Mouse (Mus musculus): Measurements from ENCODE around the gene Slc35f1.
"Not testable (repeated sequence)": the region's sequence is repeated elsewhere in the genome, so short reads cannot be mapped to it uniquely, and the experiment has no call there.

The Slc35f1 gene

DNA sequence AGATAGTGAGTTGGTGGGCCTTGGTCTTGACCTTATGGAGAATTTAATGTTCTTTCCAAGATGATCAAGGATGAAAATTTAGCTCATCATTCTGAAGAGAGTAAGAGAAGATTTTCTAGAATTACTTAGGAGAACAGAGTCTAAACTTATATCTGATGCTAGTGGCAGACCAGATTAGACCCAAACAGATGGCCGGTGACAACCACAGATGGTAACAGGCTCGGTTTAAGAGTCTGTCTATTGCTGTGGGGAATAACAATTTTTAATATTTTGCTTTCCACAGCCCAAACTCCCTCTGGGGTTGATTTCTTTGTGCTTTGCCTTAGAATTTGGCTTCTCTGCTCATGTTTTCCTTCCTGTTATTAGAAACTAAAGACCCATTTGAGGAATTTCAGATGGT, 96.7 kb downstream of the Slc35f1 start:
- no peak for DNase-seq (ENCODE audit: low read depth)

DNA sequence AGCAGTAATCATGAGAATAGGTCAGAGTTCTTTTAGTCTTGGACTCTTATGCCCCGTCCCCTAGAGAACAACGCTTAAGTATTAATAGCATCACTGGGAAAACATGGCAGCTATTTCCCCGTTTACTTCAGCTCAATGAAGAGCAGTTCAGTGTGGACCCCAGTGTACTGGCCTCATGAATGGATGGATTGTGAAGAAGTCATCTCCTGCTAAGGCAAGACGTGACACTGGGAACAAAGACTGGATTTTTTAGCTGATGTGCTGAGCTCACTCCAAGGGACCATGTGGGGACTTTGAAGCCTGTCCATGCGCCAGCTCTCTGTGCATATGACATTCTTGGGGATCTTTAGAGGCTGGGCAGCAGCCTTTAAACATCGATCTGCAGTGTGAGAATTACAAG, 101.2 kb downstream of the Slc35f1 start:
- no peak for DNase-seq (ENCODE audit: low read depth)

DNA sequence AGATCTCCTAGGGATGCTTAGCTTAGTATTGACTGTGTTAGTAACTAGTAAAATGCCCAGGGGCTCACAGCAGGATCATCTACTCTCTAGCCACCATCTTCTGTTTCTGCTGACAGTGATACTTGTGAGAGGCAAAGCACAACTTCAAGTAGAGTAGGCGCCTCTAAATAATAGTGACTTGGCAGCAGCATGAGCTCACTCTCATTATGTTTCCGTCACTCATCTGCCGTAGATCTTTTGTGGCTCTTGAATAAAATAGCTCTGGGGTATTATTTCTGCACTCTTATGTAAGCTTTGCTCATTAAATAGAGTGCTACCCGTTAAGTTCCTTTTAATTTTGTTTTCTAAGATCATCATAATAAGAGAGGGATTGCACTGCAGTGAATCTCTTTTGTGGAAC, 107.1 kb downstream of the Slc35f1 start:
- DNase-seq (ENCODE audit: low read depth) = no peak

DNA sequence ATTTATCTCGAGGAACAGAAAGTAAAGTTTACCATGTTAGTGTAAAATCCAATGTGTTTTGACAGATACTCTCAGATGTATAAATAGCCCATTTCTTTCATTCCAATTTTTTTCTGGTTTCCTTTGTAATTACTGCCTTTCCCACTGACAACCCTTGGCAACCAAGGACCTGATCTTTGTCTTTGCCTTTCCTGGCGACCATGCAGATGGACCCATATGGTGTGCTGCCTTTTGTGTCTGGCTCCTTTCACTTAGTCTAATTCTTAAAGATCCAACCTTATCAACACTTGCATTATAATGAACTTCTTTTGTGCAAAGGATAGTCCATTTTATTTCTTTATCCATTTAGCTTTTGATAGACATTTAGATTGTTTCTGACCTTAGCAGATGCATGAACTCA, 117.5 kb downstream of the Slc35f1 start:
- DNase-seq (ENCODE audit: low read depth) = no peak

DNA sequence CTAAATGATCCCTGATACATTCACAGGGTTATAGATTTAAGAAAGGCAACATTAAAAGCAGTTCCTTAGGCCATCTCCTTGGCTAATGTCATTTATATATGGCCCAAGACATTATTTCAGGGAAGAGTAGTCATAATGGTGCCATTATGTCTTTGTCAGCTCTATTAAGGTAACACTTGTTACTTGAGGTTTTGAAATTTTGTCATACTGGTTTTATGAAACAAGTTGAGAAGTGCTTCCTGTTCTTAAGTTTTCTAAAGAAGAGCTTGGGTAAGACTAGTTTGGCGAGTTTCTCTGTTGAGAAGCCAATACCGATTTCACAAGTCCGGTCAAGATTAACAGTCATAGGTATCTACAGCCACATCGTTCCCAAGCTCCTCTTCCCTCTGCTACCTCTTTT, 122.5 kb downstream of the Slc35f1 start:
- DNase-seq (ENCODE audit: low read depth) = no peak

DNA sequence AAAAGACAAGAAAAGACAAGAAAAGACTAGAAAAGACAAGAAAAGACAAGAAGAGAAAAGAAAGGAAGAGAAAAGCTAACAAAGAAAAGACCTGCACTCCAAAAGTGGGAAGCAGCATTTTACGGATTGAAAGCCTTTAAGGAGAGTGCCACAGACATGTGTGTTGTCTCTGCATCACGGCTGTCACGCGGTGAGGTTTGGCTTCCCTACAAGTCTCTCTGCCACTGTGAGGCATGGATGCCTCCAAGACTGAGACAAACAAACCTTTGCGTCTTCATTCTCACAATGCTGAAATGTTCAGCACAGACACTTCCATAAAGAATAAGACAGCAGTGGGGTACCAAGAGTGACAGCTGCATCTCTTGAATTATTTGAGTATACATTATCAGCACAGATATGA, 124.0 kb downstream of the Slc35f1 start:
- DNase-seq (ENCODE audit: low read depth) = no peak

GRCm38 (mm10) chr10:52819661-52820060, 129.3 kb downstream of the Slc35f1 start:
- DNase-seq (ENCODE audit: low read depth) = no peak

DNA sequence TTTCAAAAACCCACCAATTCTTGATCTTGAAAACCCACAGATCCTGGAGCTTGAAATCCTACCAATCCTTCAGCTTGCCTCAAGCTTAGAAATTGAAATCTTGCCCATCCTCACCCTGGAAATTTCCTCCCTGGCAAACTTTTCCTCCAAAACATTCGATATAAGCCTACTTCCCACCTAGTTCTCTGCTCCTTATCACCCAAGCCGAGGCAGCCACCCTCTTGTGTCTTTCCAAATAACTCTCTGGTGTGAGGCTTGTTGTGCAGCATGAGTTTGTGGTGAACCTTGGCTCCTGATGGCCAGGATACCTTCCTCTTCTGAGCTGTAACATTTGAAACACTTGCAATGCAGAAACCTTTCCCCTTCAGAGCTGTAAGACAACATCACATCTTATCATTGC, 132.6 kb downstream of the Slc35f1 start:
- DNase-seq (ENCODE audit: low read depth) = no peak

DNA sequence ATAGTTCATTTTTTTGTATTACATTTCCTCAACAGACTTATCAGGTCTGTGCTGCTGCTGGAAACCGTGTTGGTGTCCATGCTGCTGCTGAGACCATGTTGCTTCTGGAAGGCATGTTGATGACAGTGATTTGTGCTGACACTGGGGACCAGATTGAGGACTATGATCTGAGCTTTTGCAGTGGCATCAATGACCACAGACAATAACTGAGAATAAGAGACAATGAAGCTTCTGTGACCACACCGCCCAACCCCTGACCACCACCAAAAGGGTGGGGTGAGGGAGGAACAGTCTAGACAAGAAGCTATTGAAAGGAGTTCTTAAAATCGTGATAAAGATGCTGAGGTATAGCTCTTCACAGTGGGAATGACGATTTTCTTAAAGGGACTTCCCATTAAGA, 135.4 kb downstream of the Slc35f1 start:
- no peak for DNase-seq (ENCODE audit: low read depth)

DNA sequence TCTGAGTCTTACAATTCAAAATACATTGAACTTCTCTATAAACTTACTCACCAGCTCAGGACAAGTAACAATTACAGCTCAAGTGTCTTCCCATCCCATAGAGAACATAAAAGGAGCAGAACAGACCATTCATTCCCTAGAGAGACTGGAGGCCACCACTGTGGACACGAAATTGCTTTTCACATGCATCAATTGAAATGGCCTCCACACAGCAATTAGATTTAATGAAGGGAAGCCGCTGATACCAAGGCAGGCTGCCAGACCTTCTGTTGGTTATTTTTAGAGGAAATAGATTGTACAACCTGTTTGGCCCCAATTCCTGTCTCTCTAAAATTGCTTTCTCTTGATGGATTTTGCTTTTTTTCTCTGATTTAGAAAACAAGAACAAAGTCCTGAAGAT, 150.5 kb downstream of the Slc35f1 start:
- no peak for DNase-seq (ENCODE audit: low read depth)

- DNase-seq (ENCODE audit: low read depth) = no peak
These were observed 161.7 kb downstream of the Slc35f1 start for GRCm38 (mm10) chr10:52851994-52852393.

- no peak for DNase-seq (ENCODE audit: low read depth)
These were observed 170.5 kb downstream of the Slc35f1 start for GRCm38 (mm10) chr10:52860851-52861250.

DNA sequence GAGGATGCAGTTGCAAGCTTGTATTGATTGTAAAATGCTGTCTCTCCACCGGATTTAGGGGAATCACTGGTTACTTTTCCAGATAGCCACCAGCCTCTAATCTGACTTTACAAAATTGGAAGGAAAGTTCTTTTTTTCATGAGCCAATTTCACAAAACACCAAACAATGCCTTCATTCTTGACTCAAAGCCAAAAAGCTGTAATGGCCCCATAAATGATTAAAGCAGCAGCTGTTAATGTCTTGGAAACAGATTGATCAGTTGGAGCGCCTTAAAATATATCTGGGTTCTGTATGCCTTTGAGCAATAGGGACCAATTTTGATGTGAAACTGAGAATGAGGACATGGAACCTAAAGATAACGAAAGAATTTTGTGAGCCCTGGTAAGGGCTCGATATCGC, 174.6 kb downstream of the Slc35f1 start:
- DNase-seq (ENCODE audit: low read depth) = no peak

- no peak for DNase-seq (ENCODE audit: low read depth)
These were observed 180.8 kb downstream of the Slc35f1 start for GRCm38 (mm10) chr10:52871110-52871509.

- no peak for DNase-seq (ENCODE audit: low read depth)
These were observed 183.8 kb downstream of the Slc35f1 start for GRCm38 (mm10) chr10:52874133-52874532.

DNA sequence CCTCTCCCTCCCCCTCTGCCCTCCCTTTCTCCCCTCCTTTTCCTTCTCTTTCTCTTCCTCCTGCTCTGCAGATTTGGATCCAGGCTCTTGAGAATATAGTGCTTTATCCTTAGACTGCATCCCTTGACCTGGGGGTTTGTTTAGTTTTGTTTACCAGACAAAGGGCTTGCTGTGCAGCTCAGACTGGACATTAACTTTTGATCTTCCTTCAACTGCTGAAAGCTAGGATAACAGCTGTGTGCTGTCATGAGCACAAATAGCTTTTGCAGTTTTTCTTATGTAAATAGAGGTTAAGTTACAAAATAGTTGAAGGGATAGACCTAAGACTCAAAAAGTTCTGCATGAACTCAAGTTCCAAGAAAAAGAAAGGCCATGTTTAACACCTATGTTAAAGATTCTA, 184.4 kb downstream of the Slc35f1 start:
- no peak for DNase-seq (ENCODE audit: low read depth)

GRCm38 (mm10) chr10:52877263-52878021, 187.1 kb downstream of the Slc35f1 start:
- no peak for DNase-seq (ENCODE audit: low read depth)

DNA sequence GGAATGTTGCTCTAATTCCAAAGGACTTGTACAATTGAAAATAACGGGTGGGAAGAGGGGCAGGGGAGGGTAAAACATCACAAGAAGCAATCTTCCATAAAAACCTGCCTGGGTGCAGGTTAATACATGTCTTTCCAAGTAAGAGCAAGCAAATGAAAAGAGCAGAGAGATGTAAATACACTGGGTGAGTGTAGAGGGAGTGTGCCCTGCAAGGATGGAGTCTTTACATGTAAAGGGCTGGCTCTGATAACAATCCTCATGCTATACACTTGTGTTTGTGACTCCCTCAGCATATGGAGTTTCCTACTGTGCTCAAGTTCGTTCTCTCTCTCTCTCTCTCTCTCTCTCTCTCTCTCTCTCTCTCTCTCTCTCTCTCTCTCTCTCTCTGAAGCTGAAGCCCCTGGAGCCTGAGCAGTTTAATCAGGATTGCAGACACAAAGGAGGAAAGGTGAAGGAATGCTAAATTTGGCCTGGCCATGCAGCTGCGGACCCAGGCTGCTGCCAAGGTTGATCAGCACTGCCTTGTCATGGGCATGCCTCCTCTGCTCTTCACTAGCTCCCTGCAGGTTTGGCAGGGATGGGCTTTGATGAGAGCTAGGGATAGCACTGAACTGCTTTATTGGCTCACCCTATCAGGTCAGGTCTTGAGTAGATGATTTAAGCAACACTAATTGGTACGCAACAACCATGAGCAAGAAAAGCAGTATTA, 187.9 kb downstream of the Slc35f1 start:
- no peak for DNase-seq (ENCODE audit: low read depth)

- not testable (repeated sequence) for DNase-seq (ENCODE audit: low read depth)
These were observed 206.4 kb downstream of the Slc35f1 start for GRCm38 (mm10) chr10:52896724-52897123.

DNA sequence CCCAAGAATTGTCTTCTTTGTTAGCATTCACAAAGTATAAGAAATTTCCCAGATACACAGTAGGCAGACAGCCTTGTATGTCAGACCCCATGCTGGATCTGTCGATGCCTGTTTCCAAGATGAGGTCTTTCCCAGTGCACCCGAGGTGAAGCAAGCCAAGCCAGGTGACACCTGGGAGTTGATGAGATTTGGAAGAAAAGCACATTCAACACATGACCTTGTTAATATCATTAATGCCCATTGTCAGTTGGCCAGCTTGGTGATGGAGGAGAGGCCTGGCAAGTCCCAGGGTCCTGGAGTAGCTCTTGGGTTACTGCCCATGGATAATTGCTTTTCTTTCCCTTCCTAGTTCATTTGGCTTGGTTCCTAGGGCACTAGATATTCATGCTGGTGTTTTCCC, 214.6 kb downstream of the Slc35f1 start:
- no peak for DNase-seq (ENCODE audit: low read depth)

DNA sequence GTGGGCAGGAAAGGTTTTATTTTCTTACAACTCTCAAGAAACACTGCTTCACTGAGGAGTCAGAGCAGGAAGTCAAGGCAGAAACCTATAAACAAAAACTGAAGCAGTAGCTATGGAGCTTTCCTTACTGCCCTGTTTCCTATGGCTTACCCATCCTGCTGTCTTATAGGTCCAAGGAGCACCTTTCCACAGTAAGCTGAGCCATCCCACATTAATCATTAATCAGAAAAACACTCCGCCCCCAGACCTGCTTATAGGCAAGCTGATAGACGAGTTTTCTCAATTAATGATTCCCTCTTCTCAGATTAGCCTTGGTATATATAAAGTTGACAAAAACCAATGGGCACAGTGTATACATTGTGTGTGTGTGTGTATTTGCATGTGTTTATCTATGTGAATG, 221.4 kb downstream of the Slc35f1 start:
- DNase-seq (ENCODE audit: low read depth) = no peak

GRCm38 (mm10) chr10:52918715-52919114, 228.4 kb downstream of the Slc35f1 start:
- DNase-seq (ENCODE audit: low read depth) = no peak

- DNase-seq (ENCODE audit: low read depth) = no peak
These were observed 232.8 kb downstream of the Slc35f1 start for GRCm38 (mm10) chr10:52923143-52923542.

- DNase-seq (ENCODE audit: low read depth) = no peak
These were observed 236.0 kb downstream of the Slc35f1 start for GRCm38 (mm10) chr10:52926330-52926729.
